Comparison of ENCODE assay signal across 8 mouse cellular contexts in genomic region chr13:28720639-28721239, GRCm38 (mm10).
DNase-seq lines count a peak whose midpoint lies in the region; ATAC-seq lines count a peak whose summit lies in the region.

No protein-coding gene starts in this region.

- ATAC-seq in midbrain, embryonic 14.5 days (ENCODE audit: low FRiP score, low TSS enrichment): peak; percentile 44; the same call in 1 of the 2 replicates

- DNase-seq in cerebellum, postnatal 10 days: peak; percentile 55 to 57
- DNase-seq in cerebellum, adult 11 months: no peak
- peak; percentile 5 for DNase-seq in c-Kit-positive CD71-negative TER-119-negative erythroid progenitor cells, embryonic 14.5 days (ENCODE audit: low read depth)
- peak; percentile 32 to 53 for DNase-seq in heart, adult 18-20 months
- peak; percentile 13 for DNase-seq in layer of hippocampus, adult 9-11 months
- peak; percentile 72 for DNase-seq in midbrain, embryonic 14.5 days
- DNase-seq in spleen, adult 12 weeks (ENCODE audit: low spot score): no peak
- no peak for DNase-seq in urinary bladder, postnatal 36 days (ENCODE audit: low spot score in 2 of 2)

- 30% methylated on average over 11 of the region's 11 CpGs for WGBS in midbrain, embryonic 14.5 days

- no peak overlapping the region for H3K9ac ChIP-seq in midbrain, embryonic 14.5 days (replicated peaks; ENCODE audit: low read length)

- peak overlapping the region; percentile 32 for H3K4me2 ChIP-seq in midbrain, embryonic 14.5 days (ENCODE audit: low read length)

- no peaks in the 10 kb centered on the region for H3K9me3 ChIP-seq in midbrain, embryonic 14.5 days (ENCODE audit: control insufficient read depth, low read length)

- H3K4me3 ChIP-seq in midbrain, embryonic 14.5 days (replicated peaks; ENCODE audit: low read depth, low read length): no peak overlapping the region

- H3K4me1 ChIP-seq in midbrain, embryonic 14.5 days (ENCODE audit: control insufficient read depth, insufficient read depth, low read length): peaks cover 55% of the 10 kb centered on the region

- H3K27me3 ChIP-seq in midbrain, embryonic 14.5 days (ENCODE audit: control insufficient read depth, insufficient read depth, low read length): no peaks in the 10 kb centered on the region

- H3K27ac ChIP-seq in midbrain, embryonic 14.5 days (replicated peaks; ENCODE audit: low read depth, low read length): peak overlapping the region; percentile 80

- no peaks in the 10 kb centered on the region for H3K36me3 ChIP-seq in midbrain, embryonic 14.5 days (ENCODE audit: control insufficient read depth, insufficient read depth, low read length)

Comparison
In these comparisons a context has a peak if more than half of its experiments do, and no peak if none do; other contexts are left out.
1. DNase-seq: peak in cerebellum, postnatal 10 days (2 of 2), c-Kit-positive CD71-negative TER-119-negative erythroid progenitor cells, embryonic 14.5 days (single experiment), heart, adult 18-20 months (2 of 2), layer of hippocampus, adult 9-11 months (single experiment) and midbrain, embryonic 14.5 days (single experiment); none in cerebellum, adult 11 months (single experiment), spleen, adult 12 weeks (single experiment) and urinary bladder, postnatal 36 days (0 of 2).